Mouse (Mus musculus) skeletal muscle tissue, adult 2 months (tissue): ENCODE results near the gene Ncor2.
"Not testable (repeated sequence)": the region's sequence is repeated elsewhere in the genome, so short reads cannot be mapped to it uniquely, and the experiment has no call there.

Experiments
- DNase-seq: peaks from one replicate; pipeline ENCODE4 v3.0.0-alpha.2; 2012; ENCODE audit warnings: low read depth, low spot score

Gene Ncor2

GRCm38 (mm10) chr5:125179007-125179734 is at the start of gene Ncor2:
Gene Ncor2, minus strand, starts transcription at chr5:125179219.
- DNase-seq, result peak; percentile 81

- DNase-seq, result no peak
Observed at GRCm38 (mm10) chr5:125227699-125228098, 48.7 kb upstream of the Ncor2 start.

- DNase-seq, result peak; percentile 59
Observed at GRCm38 (mm10) chr5:125226229-125226634, 47.2 kb upstream of the Ncor2 start.

- no peak for DNase-seq
Observed at GRCm38 (mm10) chr5:125224925-125225324, 45.9 kb upstream of the Ncor2 start.

GRCm38 (mm10) chr5:125223961-125224360 is 44.9 kb upstream of the Ncor2 start:
- no peak for DNase-seq

- DNase-seq, result no peak
Observed at GRCm38 (mm10) chr5:125222706-125223105, 43.7 kb upstream of the Ncor2 start.

- peak; percentile 70 for DNase-seq
Observed at GRCm38 (mm10) chr5:125221868-125222267, 42.8 kb upstream of the Ncor2 start.

GRCm38 (mm10) chr5:125217426-125218170 is 38.6 kb upstream of the Ncor2 start:
- no peak for DNase-seq

- DNase-seq, result no peak
Observed at GRCm38 (mm10) chr5:125215930-125216459, 37.0 kb upstream of the Ncor2 start.

GRCm38 (mm10) chr5:125215346-125215929 is 36.4 kb upstream of the Ncor2 start:
- DNase-seq, result no peak

GRCm38 (mm10) chr5:125214064-125214463 is 35.0 kb upstream of the Ncor2 start:
- no peak for DNase-seq

- not testable (repeated sequence) for DNase-seq
Observed at GRCm38 (mm10) chr5:125204910-125205309, 25.9 kb upstream of the Ncor2 start.

- no peak for DNase-seq
Observed at GRCm38 (mm10) chr5:125204199-125204815, 25.3 kb upstream of the Ncor2 start.

GRCm38 (mm10) chr5:125203759-125204158 is 24.7 kb upstream of the Ncor2 start:
- no peak for DNase-seq

GRCm38 (mm10) chr5:125203099-125203498 is 24.1 kb upstream of the Ncor2 start:
- DNase-seq, result no peak

- no peak for DNase-seq
Observed at GRCm38 (mm10) chr5:125202100-125202499, 23.1 kb upstream of the Ncor2 start.

GRCm38 (mm10) chr5:125199086-125199485 is 20.1 kb upstream of the Ncor2 start:
- DNase-seq, result no peak

GRCm38 (mm10) chr5:125197325-125197724 is 18.3 kb upstream of the Ncor2 start:
- not testable (repeated sequence) for DNase-seq

GRCm38 (mm10) chr5:125196054-125196453 is 17.0 kb upstream of the Ncor2 start:
- no peak for DNase-seq

- DNase-seq, result no peak
Observed at GRCm38 (mm10) chr5:125195142-125195541, 16.1 kb upstream of the Ncor2 start.

- DNase-seq, result no peak
Observed at GRCm38 (mm10) chr5:125193478-125194439, 14.7 kb upstream of the Ncor2 start.
